Mouse (Mus musculus): ENCODE data around the gene Gm9913. TPM values are rescaled to one million over a fixed set of nuclear protein-coding genes. Genes with fewer than 3 reads are reported as not detected.

The Gm9913 gene
- 0.20 and 0.32 TPM in 2 replicates for polyA plus RNA-seq (2016; fragmentation: Nextera tagmentation; extraction: Ambion mirVana)

DNA sequence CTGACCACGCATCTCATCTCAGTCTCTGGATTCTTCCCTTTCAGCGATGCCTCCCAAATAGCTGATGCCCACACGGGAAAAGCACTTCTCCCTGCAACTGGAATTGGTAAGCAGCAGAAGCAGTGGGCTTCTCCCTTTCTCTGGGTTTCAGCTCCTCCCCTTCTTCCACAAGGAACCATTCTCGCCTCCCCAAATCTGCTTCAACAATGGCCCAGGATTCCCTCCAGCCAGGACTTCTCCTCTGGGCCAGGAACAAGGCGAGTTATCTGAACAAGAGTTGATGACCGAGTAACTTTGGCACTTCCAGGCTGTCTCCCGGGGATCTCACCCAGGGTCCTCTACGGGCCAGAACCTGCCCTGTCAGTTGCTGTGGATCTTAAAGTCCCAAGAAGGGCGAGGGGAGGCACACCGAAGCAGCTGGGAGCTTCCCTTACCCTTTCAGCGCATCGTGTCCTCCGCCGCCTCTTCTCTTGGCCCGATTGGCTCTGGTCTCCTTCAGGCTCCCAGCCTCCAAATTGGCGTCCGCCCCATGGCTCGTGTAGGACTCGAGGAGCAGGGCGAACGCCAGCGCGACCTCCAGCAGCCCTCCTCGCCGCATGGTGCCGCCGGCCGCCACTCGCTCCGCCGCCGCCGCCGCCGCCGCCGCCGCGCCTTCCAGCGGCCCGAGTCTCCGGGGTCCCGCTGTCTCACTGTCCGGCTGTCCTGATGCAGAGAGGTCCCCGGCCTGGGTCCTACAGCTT lies at the start of gene Gm9913:
TSS of gene Gm9913 (plus strand) at position 84 of the 740 bp plus-strand sequence.
- Histone ChIP-seq H3K4me2 (peak within 1 kb of the TSS; percentile 88), H3K27ac (peak within 1 kb of the TSS; percentile 88), H3K36me3 (no peaks in the 10 kb centered on the region), H3K9ac (replicated peaks) (peak within 1 kb of the TSS; percentile 79), H3K9me3 (no peaks in the 10 kb centered on the region), H3K27me3 (peaks cover 56% of the 10 kb centered on the region), H3K4me3 (replicated peaks) (peak within 1 kb of the TSS; percentile 71), H3K4me1 (replicated peaks) (peaks cover 13% of the 10 kb centered on the region)
- under 1% methylated on average over 45 of the region's 45 CpGs for WGBS
- peak; percentile 15 for ATAC-seq (ENCODE audit: insufficient number of reproducible peaks, insufficient read depth, low FRiP score, low TSS enrichment, low read depth)

DNA sequence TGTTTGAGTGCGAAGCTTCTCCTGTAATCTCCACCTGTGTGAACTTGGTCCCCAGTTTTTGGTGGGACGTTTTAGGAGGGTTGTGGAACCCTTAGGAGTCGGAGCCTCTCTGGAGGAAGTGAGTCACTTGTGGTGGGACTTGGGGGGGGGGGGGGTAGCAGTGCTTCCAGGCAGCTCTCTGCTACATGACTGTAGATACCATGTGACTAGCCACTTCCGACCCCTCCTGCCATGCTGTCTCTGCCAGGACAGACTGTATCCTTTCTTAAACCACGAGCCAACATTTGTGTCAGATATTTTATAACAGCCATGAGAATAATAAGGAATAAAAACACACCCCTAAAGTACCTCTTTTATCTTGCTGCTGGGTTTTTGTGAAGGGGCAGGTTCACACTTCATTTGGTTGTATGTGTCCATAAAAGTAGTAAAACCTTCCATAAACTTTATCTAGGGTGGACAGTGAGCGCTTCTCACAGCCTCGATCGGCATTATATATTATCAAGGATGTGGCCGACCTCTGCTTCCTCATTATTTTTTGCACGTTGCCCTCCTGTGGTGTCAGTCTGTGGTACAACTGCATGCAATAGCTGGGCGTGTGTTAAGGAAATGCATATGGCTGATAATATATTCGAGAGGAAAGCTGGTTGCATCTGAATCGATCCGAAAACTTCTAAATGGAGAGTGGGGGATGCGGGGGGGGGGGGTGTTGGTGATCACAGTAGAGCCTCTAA lies 48.7 kb upstream of the Gm9913 start:
- Histone ChIP-seq H3K36me3 (no peaks in the 10 kb centered on the region), H3K9ac (replicated peaks) (no peak overlapping the region), H3K27ac (no peak overlapping the region), H3K4me1 (replicated peaks) (peaks cover 15% of the 10 kb centered on the region; the same call in 1 of the 2 replicates), H3K27me3 (no peaks in the 10 kb centered on the region), H3K4me2 (no peak overlapping the region), H3K4me3 (replicated peaks) (no peak overlapping the region), H3K9me3 (no peaks in the 10 kb centered on the region)
- 85% methylated on average over 15 of the region's 15 CpGs for WGBS
- no peak for ATAC-seq (ENCODE audit: insufficient number of reproducible peaks, insufficient read depth, low FRiP score, low TSS enrichment, low read depth)

DNA sequence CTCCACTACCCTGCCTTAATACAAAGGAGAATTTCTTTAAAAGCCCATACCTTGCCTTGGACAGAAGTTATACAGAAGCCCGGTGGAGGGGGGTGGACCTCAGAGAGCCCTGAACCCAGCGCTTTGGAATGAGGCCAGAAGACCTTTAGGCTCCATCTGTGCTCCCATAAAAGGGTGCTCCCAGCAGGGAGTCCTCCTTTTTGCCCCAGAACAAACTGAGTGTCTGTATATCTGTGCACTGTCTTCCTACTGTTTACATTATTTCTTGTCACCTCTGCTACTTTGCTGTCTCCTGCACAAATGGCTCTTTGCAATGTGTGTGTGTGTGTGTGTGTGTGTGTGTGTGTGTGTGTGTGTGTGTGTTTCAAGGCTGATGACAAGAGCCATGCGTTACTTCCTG lies 45.8 kb upstream of the Gm9913 start:
- no peak for ATAC-seq (ENCODE audit: insufficient number of reproducible peaks, insufficient read depth, low FRiP score, low TSS enrichment, low read depth)
- 79% methylated on average over 3 of the region's 3 CpGs for WGBS
- no peaks in the 10 kb centered on the region for H3K27me3 ChIP-seq
- no peak overlapping the region for H3K9ac ChIP-seq (replicated peaks)
- 0 out of 2 replicates have a peak, but pooled peaks cover 3% of the 10 kb centered on the region for H3K4me1 ChIP-seq (replicated peaks)
- no peak overlapping the region for H3K4me2 ChIP-seq
- no peaks in the 10 kb centered on the region for H3K36me3 ChIP-seq
- no peaks in the 10 kb centered on the region for H3K9me3 ChIP-seq
- no peak overlapping the region for H3K4me3 ChIP-seq (replicated peaks)
- H3K27ac ChIP-seq = no peak overlapping the region

DNA sequence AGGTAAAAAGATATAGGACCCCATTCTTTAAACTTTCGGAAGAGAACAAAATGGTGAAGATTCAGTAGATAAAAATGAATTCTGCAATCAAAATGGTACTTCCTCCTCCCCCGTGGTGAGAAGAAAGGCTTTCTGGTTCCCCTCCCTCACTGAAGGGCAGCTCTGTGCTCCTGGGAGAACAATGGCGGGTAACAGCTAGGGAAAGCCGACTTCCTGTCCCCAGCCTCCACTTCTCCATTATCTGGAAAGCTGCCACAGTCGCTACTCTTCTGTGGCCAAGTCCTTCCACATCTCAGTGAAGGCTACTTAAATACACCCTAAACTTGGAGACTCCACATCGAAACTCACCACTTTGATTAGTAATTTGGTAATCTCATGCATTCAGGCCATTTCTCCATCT lies 40.9 kb upstream of the Gm9913 start:
- H3K9me3 ChIP-seq = no peaks in the 10 kb centered on the region
- H3K9ac ChIP-seq (replicated peaks) = no peak overlapping the region
- ATAC-seq (ENCODE audit: insufficient number of reproducible peaks, insufficient read depth, low FRiP score, low TSS enrichment, low read depth) = no peak
- peaks cover 31% of the 10 kb centered on the region for H3K36me3 ChIP-seq
- no peak overlapping the region for H3K4me3 ChIP-seq (replicated peaks)
- 0 out of 2 replicates have a peak, but pooled peaks cover 2% of the 10 kb centered on the region for H3K4me1 ChIP-seq (replicated peaks)
- H3K27ac ChIP-seq = no peak overlapping the region
- no peaks in the 10 kb centered on the region for H3K27me3 ChIP-seq
- H3K4me2 ChIP-seq = no peak overlapping the region
- WGBS = 91% methylated on average over 6 of the region's 6 CpGs

DNA sequence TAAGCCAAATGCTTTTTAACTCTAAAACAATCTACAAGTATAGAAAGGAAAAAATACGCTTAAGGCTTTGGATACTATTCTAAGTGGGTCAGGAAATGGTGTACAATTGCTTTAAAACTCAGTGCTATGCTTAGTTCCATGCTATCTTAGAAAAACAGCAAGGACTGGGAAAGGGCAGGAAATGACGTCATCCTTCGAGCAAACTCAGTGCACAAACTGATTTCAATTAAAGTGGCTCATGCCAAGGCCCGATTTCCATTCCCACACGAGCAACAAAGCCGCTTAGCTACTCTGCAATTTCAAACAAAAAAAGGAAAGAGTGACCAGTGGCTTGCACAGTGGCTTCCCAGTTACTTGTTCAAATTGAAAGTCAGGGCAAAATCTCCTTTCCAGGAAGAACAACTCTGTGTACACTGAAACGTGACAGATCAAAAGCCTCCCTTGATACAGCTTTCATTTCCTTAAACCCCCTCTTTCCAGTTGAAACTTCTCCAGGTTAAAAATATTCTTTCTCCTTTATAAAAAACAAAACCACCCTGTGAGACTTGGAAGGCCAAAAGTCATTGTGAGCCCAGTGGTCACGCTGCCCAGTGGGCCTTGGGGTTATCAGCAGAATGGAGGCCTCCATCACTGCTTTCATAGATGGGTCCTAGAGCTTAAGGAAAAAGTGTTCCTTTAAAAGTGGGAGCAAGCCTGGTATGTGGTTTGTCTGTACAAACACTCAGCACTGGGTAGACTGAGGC lies 34.2 kb upstream of the Gm9913 start:
- Histone ChIP-seq H3K4me1 (replicated peaks) (peaks cover 15% of the 10 kb centered on the region), H3K27me3 (no peaks in the 10 kb centered on the region), H3K4me3 (replicated peaks) (no peak overlapping the region), H3K9ac (replicated peaks) (no peak overlapping the region), H3K36me3 (peaks cover 37% of the 10 kb centered on the region), H3K4me2 (no peak overlapping the region), H3K27ac (0 out of 2 replicates have a peak overlapping the region, but pooled peaks have one; percentile 31), H3K9me3 (no peaks in the 10 kb centered on the region)
- no peak for ATAC-seq (ENCODE audit: insufficient number of reproducible peaks, insufficient read depth, low FRiP score, low TSS enrichment, low read depth)
- 60% methylated on average over 8 of the region's 8 CpGs for WGBS

DNA sequence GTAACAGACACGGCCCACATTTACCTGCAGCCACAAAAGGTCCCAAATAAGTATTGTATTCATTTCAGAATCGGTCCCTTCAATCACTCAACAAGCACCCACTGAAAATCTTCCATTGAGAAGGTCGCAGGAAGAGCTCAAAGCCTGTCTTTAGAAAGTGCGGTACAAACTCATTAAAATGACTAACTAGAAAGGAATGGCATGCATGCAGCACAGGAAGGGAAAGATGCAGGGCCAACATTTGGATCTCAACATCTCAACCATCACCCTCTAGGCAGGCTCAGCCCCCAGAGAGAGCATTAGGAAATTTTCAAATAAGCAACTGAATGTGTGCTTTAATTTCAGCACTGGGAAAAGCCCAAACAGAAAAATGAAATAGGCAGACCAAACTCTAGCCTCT lies 33.2 kb upstream of the Gm9913 start:
- no peak for ATAC-seq (ENCODE audit: insufficient number of reproducible peaks, insufficient read depth, low FRiP score, low TSS enrichment, low read depth)
- WGBS = 89% methylated on average over 4 of the region's 4 CpGs
- no peak overlapping the region for H3K9ac ChIP-seq (replicated peaks)
- H3K9me3 ChIP-seq = no peaks in the 10 kb centered on the region
- H3K4me3 ChIP-seq (replicated peaks) = no peak overlapping the region
- peaks cover 15% of the 10 kb centered on the region for H3K4me1 ChIP-seq (replicated peaks)
- no peak overlapping the region for H3K4me2 ChIP-seq
- H3K27ac ChIP-seq = no peak overlapping the region
- peaks cover 34% of the 10 kb centered on the region for H3K36me3 ChIP-seq
- no peaks in the 10 kb centered on the region for H3K27me3 ChIP-seq

DNA sequence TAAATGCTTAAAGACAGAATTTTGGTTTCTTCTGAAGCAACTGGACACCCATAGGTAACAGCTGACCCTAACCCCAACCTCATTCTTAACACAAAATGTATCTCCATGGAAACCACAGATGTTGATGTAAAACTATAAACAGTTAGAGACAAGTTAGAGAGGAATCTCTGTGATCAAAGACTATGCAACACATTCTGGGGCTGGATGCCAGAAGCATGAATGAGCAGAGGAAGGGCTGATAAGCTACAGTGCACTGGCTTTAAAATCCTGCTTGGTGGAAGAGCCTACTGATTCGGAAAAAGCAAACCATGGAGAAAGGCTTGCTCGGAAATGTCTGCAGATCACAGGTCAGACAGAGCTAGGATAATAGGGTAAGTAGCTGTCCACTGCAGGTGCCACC lies 31.7 kb upstream of the Gm9913 start:
- no peak overlapping the region for H3K4me2 ChIP-seq
- no peak overlapping the region for H3K9ac ChIP-seq (replicated peaks)
- H3K4me1 ChIP-seq (replicated peaks) = peaks cover 15% of the 10 kb centered on the region
- no peak overlapping the region for H3K27ac ChIP-seq
- no peaks in the 10 kb centered on the region for H3K27me3 ChIP-seq
- H3K4me3 ChIP-seq (replicated peaks) = no peak overlapping the region
- no peak for ATAC-seq (ENCODE audit: insufficient number of reproducible peaks, insufficient read depth, low FRiP score, low TSS enrichment, low read depth)
- 90% methylated on average over 2 of the region's 2 CpGs for WGBS
- no peaks in the 10 kb centered on the region for H3K9me3 ChIP-seq
- H3K36me3 ChIP-seq = peaks cover 23% of the 10 kb centered on the region

DNA sequence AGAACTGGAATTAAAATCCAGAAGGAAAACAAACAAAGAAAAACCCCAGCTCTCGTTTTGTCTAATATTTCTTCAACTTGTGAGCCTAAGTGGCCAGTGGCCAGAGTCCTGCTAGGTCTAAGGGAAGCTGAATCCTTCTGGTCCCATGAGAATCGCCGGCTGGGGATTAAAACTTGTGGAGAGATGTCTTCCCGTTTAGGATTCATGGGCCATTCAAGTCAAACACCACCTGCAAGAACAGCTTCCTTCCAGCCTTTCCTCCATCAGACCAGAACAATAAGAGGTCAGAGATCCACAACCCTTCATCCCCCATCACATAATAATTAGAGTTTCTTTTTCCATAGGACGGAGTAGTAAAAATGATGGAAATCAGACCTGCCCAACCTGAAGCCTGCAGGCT lies 30.2 kb upstream of the Gm9913 start:
- Histone ChIP-seq H3K36me3 (peaks cover 18% of the 10 kb centered on the region), H3K27ac (no peak overlapping the region), H3K9me3 (no peaks in the 10 kb centered on the region), H3K9ac (replicated peaks) (no peak overlapping the region), H3K4me3 (replicated peaks) (no peak overlapping the region), H3K4me2 (no peak overlapping the region), H3K4me1 (replicated peaks) (peaks cover 15% of the 10 kb centered on the region), H3K27me3 (no peaks in the 10 kb centered on the region)
- ATAC-seq (ENCODE audit: insufficient number of reproducible peaks, insufficient read depth, low FRiP score, low TSS enrichment, low read depth) = no peak
- WGBS = 88% methylated on average over 5 of the region's 5 CpGs

DNA sequence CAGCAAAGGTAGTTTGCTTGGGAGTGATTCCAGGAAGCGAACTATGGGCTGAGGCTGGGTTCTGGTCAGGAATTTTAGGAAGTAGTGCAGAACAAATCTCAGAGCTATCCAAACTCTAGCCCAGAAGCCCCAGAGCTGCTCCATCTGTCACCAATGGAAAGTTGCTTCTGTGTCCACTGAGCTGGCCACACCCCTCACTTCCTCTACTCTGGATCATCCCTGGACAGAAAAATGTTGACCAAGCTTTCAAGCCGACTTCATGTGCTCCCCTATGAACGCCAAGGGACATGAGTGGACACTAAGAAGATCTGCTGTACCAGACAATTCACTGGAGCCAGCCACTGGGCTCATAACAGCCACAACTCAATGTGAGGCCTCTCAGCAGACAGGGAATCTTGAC lies 28.7 kb upstream of the Gm9913 start:
- no peak for ATAC-seq (ENCODE audit: insufficient number of reproducible peaks, insufficient read depth, low FRiP score, low TSS enrichment, low read depth)
- no peak overlapping the region for H3K9ac ChIP-seq (replicated peaks)
- peaks cover 18% of the 10 kb centered on the region for H3K36me3 ChIP-seq
- no peak overlapping the region for H3K27ac ChIP-seq
- 87% methylated on average over 3 of the region's 3 CpGs for WGBS
- no peak overlapping the region for H3K4me2 ChIP-seq
- H3K9me3 ChIP-seq = no peaks in the 10 kb centered on the region
- H3K4me1 ChIP-seq (replicated peaks) = 0 out of 2 replicates have a peak, but pooled peaks cover 15% of the 10 kb centered on the region
- no peaks in the 10 kb centered on the region for H3K27me3 ChIP-seq
- no peak overlapping the region for H3K4me3 ChIP-seq (replicated peaks)

DNA sequence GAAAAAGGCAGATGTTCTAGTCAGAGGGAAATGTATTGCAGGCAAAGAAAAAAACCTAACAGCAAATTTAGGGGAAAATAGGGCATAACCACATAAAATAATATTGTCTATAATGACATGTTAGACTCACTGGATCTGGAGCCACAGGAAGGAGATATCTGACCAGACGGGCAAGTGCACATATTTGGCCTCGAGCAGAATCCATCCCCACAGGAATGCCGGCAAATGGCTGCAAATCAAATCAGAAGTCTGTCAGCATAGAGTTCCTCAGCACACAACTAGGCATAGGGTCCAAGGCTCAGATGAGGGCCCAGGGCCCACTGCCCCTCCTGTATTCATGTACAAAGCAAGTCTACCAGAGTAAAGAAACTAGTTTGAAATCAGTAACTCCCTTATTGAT lies 27.5 kb upstream of the Gm9913 start:
- Histone ChIP-seq H3K27ac (no peak overlapping the region), H3K9ac (replicated peaks) (no peak overlapping the region), H3K27me3 (no peaks in the 10 kb centered on the region), H3K36me3 (peaks cover 14% of the 10 kb centered on the region), H3K9me3 (no peaks in the 10 kb centered on the region), H3K4me1 (replicated peaks) (0 out of 2 replicates have a peak, but pooled peaks cover 22% of the 10 kb centered on the region), H3K4me2 (no peak overlapping the region), H3K4me3 (replicated peaks) (no peak overlapping the region)
- 74% methylated on average over 3 of the region's 3 CpGs for WGBS
- no peak for ATAC-seq (ENCODE audit: insufficient number of reproducible peaks, insufficient read depth, low FRiP score, low TSS enrichment, low read depth)

DNA sequence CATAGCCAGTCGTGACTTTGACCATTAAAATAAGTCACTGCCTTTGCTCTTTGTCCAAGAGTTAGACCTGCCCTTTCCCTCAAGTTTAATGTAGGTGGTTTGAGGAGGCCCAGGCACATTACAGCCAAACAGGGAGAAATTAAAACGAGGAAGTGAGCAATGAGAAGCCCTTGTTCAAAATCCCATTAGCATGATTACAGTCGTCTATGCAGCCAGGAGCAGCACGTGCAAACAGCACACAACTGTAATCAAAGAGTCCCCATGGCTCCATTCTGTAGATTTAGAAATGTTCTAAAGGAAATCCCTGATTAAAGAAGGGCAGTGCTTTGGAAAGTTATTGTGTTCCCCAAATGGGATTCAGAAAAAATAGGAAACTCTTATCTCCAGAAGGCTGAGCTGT lies 26.2 kb upstream of the Gm9913 start:
- H3K9ac ChIP-seq (replicated peaks) = no peak overlapping the region
- H3K27ac ChIP-seq = no peak overlapping the region
- 54% methylated on average over 4 of the region's 4 CpGs for WGBS
- ATAC-seq (ENCODE audit: insufficient number of reproducible peaks, insufficient read depth, low FRiP score, low TSS enrichment, low read depth) = no peak
- H3K9me3 ChIP-seq = no peaks in the 10 kb centered on the region
- no peak overlapping the region for H3K4me3 ChIP-seq (replicated peaks)
- no peak overlapping the region for H3K4me2 ChIP-seq
- H3K27me3 ChIP-seq = peaks cover 4% of the 10 kb centered on the region; the same call in 1 of the 2 replicates
- H3K36me3 ChIP-seq = peaks cover 7% of the 10 kb centered on the region; the same call in 1 of the 2 replicates
- H3K4me1 ChIP-seq (replicated peaks) = 0 out of 2 replicates have a peak, but pooled peaks cover 22% of the 10 kb centered on the region
